Mouse (Mus musculus) megakaryocyte, embryonic 14.5 days (primary cell): ENCODE data around the gene Psmb1. TPM values are rescaled to one million over a fixed set of nuclear protein-coding genes. Genes with fewer than 3 reads are reported as not detected.

ENCODE experiments used
- H3K27me3 ChIP-seq: replicated peaks from 2 replicates; pipeline ENCODE3; 2012; ENCODE audit warnings: inconsistent platforms
- H3K36me3 ChIP-seq: replicated peaks from 2 replicates; pipeline ENCODE3; 2012; ENCODE audit warnings: low read length, inconsistent platforms, mixed read lengths
- H3K4me1 ChIP-seq: 2 replicates; pipeline ENCODE4 v1.6.1; 2012; ENCODE audit warnings: inconsistent platforms
- H3K4me3 ChIP-seq: replicated peaks from 2 replicates; pipeline ENCODE3; 2012; ENCODE audit warnings: moderate library complexity, mild to moderate bottlenecking, inconsistent platforms
- H3K9me3 ChIP-seq: 2 replicates; pipeline ENCODE4 v1.6.1; 2012; ENCODE audit warnings: inconsistent platforms
- FLI1 ChIP-seq: IDR thresholded peaks from 2 replicates; pipeline ENCODE4 v1.6.1; 2012; ENCODE audit warnings: low read length, inconsistent platforms, mixed read lengths
- GATA1 ChIP-seq: IDR thresholded peaks from 3 replicates; pipeline ENCODE4 v1.6.1; 2012; ENCODE audit warnings: mixed read lengths, low read length, inconsistent platforms, borderline replicate concordance
- polyA plus RNA-seq: library from polyadenylated mRNA; stranded (reverse); fragments of >175 nt; gene quantifications from 2 replicates; pipeline ENCODE4 v1.2.3, GENCODE M21; 2012; ENCODE audit warnings: low replicate concordance; ENCODE audit not compliant: insufficient read depth

The Psmb1 gene
- polyA plus RNA-seq, 1 experiment = 35.6 TPM

DNA sequence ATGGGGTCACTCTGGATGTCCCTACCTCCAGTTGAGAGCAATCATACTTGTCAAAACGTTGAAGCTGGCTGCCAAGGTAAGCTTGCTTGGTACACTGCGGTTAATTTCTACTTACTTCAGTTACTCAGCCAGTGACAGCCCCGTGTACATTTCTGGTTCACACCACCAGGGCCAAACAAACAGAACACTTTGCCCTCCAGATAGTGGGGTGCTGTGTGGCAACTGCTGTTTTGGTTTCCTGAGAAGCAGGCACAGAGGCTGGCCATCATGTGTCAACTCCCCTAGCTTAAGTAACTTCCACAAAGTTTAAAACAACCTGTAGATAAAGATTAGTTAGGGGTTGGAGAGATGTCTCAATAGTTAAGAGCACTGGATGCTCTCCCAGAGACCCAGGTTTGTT is 64.8 kb downstream of the Psmb1 start:
- Histone ChIP-seq H3K27me3 (no peaks in the 10 kb centered on the region), H3K4me3 (no peak overlapping the region)
- TF ChIP-seq GATA1 (no peak), FLI1 (no peak)

DNA sequence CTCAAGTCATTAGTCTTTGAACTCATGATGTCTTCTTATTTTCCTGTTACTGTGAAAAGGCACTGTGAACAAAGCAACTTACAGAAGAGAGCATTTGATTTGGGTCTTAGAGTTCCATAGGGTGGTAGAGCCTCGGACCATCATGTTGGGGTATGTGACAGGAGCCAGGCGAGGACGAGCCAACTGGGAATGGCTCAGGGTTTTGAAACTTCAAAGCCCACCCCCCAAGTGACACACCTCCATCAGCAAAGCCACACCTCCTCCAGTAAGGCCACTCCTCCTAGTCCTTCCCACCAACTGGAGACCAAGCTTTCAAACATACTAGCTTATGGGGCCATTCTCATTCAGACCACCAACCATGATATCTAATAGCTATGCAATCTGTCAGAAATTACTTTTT is 67.5 kb downstream of the Psmb1 start:
- H3K9me3 ChIP-seq = no peaks in the 10 kb centered on the region
- no peaks in the 10 kb centered on the region for H3K27me3 ChIP-seq
- no peak for TF ChIP-seq FLI1
- TF ChIP-seq GATA1 = no peak
- H3K36me3 ChIP-seq = peaks cover 33% of the 10 kb centered on the region
- no peak overlapping the region for H3K4me3 ChIP-seq
- H3K4me1 ChIP-seq = peaks cover 72% of the 10 kb centered on the region

More for the DNA sequence above, 64.8 kb downstream of the Psmb1 start:
- H3K9me3 ChIP-seq = no peaks in the 10 kb centered on the region
- peaks cover 54% of the 10 kb centered on the region for H3K4me1 ChIP-seq
- H3K36me3 ChIP-seq = peaks cover 11% of the 10 kb centered on the region

DNA sequence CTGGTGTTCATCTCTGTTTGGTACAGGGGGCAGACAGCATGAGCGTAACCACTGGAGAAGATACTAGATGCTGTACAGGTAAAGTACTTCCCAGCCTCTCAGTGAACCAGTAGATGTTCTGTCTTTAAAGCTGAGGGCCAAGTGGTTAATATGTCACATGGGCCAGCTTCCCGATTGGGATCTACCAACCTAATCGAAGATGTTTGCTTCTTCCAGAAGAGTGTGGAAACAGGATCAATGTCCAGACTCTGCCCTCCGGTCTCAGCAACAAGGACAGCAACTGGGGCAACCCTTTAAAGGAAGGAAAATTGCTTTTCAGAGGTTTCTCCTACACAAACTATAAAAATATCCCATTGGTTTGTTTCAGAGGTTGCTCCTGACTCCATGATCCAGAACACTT is 68.0 kb downstream of the Psmb1 start:
- no peak overlapping the region for H3K4me3 ChIP-seq
- peaks cover 75% of the 10 kb centered on the region for H3K4me1 ChIP-seq
- peaks cover 37% of the 10 kb centered on the region for H3K36me3 ChIP-seq
- H3K27me3 ChIP-seq = no peaks in the 10 kb centered on the region
- H3K9me3 ChIP-seq = no peaks in the 10 kb centered on the region
- TF ChIP-seq GATA1 = no peak
- no peak for TF ChIP-seq FLI1

DNA sequence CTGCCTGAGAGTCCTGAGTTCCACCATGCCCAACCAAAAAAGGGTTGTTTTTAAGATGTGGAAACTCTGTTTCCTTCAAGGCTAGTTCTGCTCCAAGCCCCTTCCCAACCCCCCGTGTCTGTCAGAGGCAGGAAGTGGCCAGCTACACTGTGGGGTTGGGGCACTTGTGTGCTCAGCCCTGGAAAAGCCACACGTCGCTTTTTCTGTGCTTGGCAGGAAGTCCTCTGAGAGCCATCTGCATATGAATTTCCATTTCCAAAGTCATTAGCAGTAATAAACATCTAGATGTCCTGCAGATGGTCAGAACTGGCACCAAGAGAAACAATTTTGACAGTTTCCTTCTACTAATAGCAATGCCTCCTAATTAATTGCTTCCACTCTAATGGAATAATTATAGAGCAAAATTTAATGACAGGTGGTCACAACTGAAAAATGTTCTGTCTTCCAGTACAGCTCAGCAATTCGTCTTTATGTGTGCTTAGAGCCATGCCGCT is 68.5 kb downstream of the Psmb1 start:
- Histone ChIP-seq H3K4me3 (peak overlapping the region; percentile 55), H3K4me1 (peaks cover 73% of the 10 kb centered on the region), H3K27me3 (no peaks in the 10 kb centered on the region), H3K9me3 (no peaks in the 10 kb centered on the region), H3K36me3 (peaks cover 40% of the 10 kb centered on the region)
- no peak for TF ChIP-seq FLI1
- no peak for TF ChIP-seq GATA1

DNA sequence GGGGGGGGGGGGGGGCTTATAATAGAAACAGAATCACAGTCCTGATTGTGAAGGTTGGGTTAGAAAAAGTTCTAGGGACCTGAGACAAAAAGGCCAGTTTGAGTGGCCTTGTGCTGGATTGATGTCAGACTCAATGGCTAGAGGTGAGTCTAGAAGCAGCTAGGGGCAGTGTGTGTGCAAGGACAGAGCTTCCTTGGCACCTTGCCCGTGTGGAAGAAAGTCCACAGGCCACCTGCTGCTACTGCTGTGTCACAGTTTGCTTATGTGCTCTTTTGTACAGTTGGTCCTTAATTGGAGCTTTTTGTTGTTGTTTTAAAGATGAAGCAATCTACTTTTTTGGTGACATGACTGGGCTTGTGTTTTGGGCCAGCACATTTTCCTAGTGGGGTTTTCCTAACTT is 69.6 kb downstream of the Psmb1 start:
- Histone ChIP-seq H3K4me3 (peak overlapping the region; percentile 54), H3K4me1 (peaks cover 81% of the 10 kb centered on the region), H3K36me3 (peaks cover 52% of the 10 kb centered on the region), H3K9me3 (no peaks in the 10 kb centered on the region), H3K27me3 (no peaks in the 10 kb centered on the region)
- TF ChIP-seq FLI1 (no peak), GATA1 (no peak)

DNA sequence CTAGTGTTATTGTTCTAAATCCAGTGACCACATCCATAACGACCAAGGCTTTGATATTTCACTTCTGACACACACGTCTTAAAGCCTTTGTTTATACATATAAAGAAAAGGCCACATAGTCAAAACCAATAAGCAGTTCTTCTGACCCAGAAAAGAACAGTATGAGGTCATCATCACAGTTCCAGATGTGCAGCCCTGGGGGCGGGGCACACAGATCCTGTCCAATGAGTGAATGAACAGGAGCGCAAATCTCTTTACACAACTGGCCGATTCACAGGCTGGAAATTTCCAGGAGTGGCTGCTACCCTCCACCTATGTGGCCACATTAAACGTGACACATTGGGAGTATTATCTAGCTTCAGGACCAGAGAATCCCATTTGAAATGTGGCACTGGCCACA is 70.1 kb downstream of the Psmb1 start:
- peaks cover 56% of the 10 kb centered on the region for H3K36me3 ChIP-seq
- TF ChIP-seq GATA1 = no peak
- TF ChIP-seq FLI1 = no peak
- peaks cover 76% of the 10 kb centered on the region for H3K4me1 ChIP-seq
- H3K9me3 ChIP-seq = no peaks in the 10 kb centered on the region
- H3K4me3 ChIP-seq = no peak overlapping the region
- no peaks in the 10 kb centered on the region for H3K27me3 ChIP-seq

DNA sequence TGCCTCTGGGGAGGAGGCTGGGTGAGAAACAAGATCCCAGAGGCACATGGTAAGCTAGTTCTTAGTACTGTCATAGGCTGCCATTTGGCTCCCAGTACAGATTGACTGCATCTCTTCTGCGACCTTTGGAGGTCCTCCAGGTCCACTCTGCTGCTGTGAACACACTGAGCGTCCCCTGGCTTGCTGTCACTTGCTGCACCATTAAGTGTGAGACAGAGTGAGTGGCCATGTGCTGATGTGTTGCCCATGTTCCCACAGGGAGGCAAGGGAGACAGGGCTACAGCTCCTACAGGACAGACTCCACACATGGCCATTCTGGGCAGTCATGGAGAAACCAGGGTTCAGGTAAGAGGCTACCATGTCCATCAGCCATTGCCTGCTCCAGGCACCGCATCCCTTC is 73.6 kb downstream of the Psmb1 start:
- Histone ChIP-seq H3K4me3 (no peak overlapping the region), H3K27me3 (no peaks in the 10 kb centered on the region), H3K4me1 (peaks cover 52% of the 10 kb centered on the region), H3K36me3 (peaks cover 81% of the 10 kb centered on the region), H3K9me3 (peaks cover 6% of the 10 kb centered on the region)
- TF ChIP-seq FLI1 = no peak
- TF ChIP-seq GATA1 = no peak

Other genes starting within 250 kb of the Psmb1 start
- 0.22 TPM in 1 of 2 replicates, not detected in the other for gene Dll1, start 122.9 kb downstream of the Psmb1 start, polyA plus RNA-seq
- gene Fam120b, start 103.5 kb downstream of the Psmb1 start, polyA plus RNA-seq = 1.4 and 1.5 TPM in 2 replicates
- gene Tbp, start 137 bp upstream of the Psmb1 start, polyA plus RNA-seq = 0.92 and 1.4 TPM in 2 replicates
- gene Pdcd2, start 27.6 kb upstream of the Psmb1 start, polyA plus RNA-seq = 33.3 and 52.6 TPM in 2 replicates
- gene Prdm9, start 64.6 kb upstream of the Psmb1 start, polyA plus RNA-seq = 0.18 TPM in 1 of 2 replicates, not detected in the other
- 9.0 and 40.3 TPM in 2 replicates for gene Chd1, start 205.2 kb upstream of the Psmb1 start, polyA plus RNA-seq